Mouse (Mus musculus) retina, postnatal 7 days (tissue): ENCODE results near the gene Lyrm4.
A peak's percentile ranks its signal among the peaks of the same experiment; 100 is the strongest.

Experiments
- DNase-seq: peaks from one replicate; pipeline ENCODE4 v3.0.0-alpha.2; 2012; ENCODE audit warnings: low read depth, low spot score

Gene Lyrm4

DNA sequence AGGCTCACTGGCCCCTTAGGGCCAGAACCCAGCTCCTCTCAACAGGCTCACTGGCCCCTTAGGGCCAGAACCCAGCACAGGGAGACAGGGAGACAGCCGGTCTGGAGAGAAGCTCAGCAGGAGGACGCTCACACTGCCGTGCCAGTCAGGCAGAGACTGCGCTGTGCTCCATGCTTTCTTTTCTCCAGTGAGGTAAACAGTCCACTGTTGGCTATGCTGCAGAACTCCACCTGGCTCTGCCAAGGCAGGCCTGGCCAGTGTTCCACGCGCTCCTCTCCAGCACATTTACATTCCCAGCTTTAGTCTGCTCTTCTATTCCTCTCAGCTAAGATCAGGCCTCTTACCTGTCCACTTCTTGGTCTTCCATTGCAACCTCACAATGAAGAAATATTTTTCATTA is 11.7 kb downstream of the Lyrm4 start:
- DNase-seq, result no peak

DNA sequence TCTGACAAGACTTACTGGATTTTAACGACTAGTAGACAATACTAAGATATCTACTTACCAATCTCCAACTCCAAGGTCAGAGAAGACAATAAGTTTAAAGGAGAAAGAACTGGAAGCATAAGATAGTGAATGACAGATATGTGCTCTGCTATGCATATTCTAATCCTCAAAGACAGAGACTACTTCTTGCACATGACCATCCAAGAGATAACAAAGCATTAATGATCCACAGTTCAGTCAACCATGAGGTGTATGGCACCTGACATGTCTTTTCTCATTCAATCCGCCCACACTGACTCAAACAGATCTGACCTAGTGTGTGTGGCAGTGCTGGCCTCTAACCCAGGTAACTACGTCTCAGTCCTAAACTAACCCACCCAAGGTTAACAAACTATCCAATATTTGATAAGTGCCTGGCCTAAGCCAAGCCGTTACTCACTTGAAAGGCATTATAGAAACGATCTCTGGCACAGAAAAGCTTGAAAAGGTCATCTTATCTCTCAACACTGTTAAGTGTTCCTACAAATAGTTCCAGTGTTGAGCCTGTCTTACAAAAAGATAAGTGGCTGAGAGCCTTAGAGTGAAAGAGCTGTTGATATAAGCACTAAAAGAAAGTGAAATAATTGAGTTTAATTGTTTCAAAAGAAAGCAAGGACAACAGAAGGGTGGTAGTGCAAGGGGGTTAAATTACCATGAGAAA is 20.5 kb downstream of the Lyrm4 start:
- no peak for DNase-seq

DNA sequence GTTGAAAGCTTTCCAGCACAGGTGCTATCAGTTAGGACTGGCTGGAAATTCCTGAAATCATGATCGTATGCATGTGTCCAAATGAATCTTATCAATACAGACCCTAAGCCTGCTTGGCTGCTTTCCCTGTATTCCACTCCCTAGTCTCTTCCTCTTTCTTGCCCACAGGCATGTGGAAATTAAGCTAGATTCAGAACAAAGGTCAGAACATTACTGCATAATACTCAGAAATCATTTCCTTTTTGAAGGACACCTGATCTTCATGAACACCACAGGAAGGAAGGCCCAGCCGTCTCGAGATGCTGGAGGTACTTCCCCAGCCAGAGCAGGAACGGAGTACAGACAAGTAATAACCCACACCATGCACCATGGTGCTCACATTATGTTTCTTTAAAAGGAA is 29.2 kb downstream of the Lyrm4 start:
- DNase-seq, result no peak

DNA sequence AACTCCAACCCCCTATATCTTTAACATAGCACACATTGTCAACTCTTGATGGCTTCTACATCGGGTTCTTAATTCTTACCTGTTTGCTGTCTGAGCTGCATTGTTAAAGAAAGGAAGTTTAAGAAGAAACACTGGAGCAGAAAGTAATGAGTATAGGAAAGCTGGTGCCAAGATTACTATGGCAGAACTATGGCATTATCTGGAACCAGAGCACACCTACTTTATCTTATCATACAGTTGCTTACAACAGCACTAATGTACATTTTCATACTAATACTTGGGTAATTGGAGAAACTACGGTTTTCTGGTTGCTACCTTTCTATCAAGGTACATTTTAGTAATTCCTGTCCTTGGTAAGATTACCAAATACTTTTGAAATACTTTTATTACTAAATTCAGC is 29.9 kb downstream of the Lyrm4 start:
- no peak for DNase-seq

DNA sequence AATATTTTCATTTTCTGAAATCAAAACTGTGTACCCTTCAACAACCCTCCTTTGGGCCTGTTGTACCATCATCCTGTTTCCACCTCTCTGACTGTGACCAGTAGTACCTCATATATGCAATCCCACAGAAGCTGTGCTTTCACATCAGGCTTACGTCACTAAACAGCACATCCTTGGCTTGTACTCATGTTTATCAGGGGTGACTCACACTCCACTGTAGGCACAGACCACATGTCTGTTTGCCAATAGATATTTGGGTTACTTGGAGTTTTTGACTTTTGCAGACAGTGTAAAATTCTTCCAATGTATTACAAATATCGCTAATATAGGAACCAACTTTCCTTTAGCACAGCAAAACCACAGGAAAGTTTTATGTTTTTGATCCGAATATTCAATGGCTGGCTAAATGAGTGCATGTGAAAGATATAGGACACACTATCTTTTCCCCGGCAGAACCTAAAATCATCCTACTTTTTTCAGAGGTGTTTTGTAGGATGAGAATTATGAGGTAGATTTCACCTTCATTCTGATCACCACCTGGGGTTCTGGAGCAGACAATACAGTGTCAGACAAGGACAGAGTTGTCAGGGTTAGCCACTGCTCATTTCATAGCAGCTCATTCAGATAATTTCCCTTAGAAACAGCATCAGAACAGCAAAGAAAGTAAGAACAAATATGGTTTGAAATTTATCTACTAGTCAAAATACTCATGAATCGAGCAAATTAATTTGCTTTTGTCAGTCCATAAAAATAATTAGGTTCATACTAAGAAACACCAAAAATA is 30.5 kb downstream of the Lyrm4 start:
- no peak for DNase-seq

DNA sequence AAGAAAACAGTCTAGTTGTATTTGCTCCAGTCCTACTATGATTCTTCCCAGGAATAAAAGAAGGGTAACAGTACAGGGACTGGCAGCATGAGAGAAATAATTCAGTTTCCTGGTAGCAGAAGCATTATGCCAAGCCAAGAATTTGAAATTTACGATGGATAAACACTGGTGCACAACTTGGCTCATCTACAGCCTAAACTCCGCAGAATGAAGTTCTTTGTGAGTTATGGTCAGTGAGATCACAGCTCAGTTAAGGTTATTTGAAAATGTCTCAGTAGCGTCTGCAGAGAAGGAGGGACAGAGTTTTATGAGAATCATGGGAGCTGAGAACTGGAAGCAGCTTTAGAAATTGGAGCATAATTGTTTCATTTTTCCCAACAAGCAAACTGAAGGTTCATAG is 31.4 kb downstream of the Lyrm4 start:
- DNase-seq, result no peak

DNA sequence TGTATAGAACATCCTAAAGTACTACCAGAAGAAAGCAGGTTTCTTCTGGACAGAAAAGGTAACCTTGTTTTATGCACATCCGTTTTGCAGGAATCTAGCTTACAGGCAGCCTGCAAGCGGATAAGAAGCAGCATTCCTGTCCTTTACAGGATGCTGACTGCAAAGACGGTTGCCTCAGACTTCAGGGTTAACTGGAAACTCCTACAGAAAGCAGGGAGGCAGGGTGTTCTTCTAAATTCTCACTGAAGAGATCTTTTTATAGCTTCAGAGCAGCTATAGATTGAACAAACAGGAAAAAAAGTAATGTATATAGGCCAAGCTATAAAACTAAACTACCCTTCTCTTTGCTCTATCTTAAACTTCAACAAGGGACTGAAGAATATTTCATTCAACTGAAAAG is 32.6 kb downstream of the Lyrm4 start:
- DNase-seq, result no peak

DNA sequence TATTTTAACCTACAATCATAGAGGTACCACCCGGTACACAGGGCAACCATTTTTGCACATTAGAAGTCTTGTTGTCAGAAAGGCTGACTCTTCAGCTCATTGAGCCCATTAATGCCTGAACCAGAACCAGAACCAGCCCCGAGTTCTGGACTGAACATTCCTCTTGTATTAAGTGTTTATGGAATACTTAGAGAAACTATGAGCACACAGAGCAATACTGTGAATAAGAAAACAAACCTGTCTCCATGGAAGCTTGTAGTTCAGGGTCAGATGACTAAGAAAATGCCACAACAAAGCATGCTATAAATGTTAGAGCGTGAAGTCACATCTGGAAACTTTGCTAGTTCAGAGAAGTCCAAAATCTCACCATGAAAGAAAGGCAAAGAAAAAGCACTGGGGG is 35.7 kb downstream of the Lyrm4 start:
- no peak for DNase-seq

DNA sequence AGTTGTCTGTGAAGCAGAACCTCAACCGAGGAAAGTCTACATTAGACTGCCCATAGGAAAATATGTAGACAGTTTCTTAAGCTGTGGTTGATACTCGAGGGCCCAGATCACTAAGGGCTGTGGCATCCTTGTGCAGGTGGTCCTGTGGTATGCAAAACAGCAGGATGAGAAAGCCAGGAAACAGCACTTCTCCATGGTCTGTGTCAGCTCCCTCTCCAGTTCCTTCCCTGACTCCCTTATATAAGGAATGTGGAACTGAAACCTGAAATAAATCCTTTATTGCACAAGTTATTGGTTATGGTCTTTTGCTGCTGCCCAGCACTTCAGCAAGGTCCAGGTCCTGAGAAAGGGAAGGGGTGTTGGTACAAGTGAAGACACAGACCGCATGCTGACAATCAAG is 42.8 kb downstream of the Lyrm4 start:
- DNase-seq, result no peak

DNA sequence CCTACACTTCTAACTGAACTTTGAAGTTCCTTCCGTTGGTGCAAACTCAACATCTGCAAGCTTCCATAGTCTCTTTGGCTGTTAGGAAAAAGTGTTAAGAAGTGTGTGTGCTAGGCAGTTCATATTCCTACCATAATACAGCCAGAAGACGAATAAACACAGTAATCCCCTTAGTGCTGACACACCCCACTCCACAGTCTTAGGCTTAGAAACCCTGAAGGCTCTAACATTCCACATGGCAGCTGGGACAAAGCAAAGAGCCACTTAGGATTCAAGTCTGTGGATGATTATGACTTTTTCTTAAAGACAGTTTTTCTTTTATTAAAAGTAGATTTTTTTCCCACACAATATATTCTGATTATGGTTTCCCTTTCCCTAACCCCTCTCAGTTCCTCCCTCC is 50.6 kb downstream of the Lyrm4 start:
- DNase-seq, result no peak

DNA sequence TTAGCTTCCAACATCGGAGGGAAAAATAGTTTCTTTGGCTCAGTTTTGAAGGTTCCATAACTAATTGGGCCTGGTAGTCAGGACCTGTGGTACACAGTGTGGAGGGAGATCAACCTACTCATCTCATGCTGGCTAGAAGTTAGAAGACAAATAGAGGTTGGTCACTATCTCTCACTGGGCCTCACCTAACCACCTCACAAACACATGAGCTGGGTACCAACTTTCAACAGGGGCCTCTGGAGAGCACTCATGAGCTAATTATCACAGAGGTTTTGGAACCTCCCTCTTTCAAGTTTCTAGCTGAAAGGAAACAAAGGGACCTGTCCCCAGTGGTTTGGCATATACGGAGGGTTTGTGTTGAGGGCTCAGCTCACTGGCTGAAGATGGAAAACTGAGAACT is 59.8 kb downstream of the Lyrm4 start:
- DNase-seq, result no peak

DNA sequence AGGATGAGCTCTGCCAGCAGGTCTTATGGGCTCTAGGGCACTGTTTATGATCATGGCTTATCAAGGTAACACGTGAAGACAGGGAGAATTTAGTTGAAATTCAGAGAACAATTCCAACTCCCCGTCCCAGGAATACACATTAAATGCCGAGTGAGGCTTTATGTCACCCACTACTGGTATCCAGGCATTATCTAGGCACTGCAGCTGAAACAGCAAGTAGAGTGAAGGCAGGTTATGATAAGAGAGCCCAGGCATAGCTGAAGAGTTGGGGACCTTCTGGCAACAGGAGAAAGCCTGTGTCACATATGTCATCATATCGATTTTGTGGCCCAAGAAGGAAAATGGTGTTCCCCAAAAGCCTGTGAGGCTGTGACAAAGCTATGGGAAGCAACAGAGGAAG is 60.4 kb downstream of the Lyrm4 start:
- DNase-seq, result no peak

DNA sequence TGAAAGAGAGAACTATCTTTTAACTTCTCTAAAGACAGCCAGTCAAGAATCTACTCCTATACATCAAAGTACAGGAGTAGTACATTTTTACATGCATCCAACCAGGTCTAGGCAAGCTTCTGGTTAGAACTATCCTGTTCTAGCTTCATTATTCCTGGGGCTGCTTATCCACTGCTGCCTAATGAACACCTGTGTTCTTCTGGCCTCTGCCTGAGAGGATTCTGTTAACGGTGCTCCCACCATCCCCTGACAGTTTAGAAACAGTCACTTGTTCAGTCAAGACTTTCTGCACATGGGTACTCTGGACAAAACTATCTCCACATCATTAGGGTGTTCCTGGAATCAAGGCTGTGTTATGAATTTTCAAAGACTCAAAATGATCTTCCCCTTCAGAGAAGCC is 60.8 kb downstream of the Lyrm4 start:
- DNase-seq, result no peak

DNA sequence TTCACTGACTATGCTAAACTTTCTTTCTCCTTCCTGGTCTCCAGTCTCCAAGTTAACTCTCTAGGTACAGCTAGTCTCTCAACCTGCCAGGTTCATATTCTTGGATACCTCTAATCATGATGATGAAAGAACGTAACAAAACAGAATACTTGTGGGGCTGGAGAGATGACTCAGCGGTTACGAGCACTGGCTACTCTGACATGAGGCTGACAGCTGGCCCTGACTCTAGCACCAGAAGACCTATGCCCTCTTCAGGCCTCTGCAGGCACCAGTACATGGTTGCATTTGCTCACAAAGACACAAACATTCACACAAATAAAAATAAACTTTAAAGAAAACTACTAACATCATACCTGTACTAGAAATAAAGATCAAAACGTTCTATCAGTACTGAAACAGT is 81.8 kb downstream of the Lyrm4 start:
- DNase-seq, result no peak

DNA sequence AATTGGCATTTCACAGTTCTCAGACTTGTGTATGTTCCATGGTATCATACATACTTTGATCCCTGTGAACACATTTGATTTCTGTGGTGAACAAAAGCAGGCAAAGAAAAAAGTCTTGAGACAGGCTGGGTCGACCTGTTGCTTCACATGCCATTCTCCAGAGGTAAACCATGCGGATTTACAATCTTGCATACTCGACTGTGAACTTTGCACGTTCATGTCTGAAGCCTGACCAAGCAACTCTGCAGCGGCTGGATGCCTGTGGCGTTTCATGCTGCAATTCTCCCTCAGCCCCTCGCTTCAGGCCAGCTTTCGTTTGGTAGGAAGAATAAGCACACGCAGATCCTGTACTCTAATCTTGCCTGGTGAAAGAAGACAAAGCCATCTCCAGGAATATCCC is 85.4 kb downstream of the Lyrm4 start:
- DNase-seq, result no peak

DNA sequence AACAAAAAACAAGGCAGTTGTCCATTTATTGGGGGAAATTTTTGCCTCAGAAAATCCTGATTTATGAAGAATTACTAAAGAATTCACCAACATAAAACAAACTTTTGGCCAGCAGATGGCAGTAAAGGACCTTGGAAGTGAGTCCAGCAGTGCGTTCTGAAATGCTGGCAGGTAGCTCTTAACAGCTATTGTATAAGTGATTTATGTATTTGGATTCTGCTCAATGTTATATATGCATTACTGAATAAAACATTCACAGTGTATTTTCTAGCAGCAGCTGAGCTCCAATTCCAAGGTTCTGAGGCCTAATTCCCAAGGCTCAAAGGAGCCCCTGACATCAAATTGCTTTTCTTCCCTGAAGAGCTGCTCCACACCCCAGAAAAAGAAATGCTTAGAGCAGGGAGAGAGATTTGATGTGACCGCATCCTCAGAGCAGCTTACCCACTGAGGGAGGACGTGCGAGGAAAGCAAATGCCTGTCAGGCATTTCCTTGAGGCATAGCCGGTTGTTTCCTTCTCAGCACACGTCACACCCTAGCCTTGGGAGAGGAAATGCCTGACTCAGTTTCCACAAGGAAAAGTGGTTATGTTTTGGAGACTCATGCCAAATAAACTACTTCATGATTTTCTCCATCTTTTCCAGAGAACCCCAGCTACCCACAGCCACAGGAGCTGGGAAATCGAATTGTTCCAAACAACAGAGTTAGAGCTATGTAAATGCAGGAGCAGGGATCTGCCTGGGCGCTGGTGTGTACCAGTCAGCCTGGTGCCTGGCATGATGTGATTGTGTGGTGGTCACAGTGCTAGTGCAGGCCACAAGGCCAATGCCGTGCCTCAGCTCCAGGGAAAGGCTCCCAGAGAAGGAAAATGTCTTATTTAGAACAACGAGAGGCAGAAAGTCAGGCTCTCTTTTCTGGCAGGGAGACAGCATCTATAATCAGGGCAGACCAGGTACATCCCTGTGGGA is 97.7 kb downstream of the Lyrm4 start:
- peak; percentile 76 for DNase-seq

DNA sequence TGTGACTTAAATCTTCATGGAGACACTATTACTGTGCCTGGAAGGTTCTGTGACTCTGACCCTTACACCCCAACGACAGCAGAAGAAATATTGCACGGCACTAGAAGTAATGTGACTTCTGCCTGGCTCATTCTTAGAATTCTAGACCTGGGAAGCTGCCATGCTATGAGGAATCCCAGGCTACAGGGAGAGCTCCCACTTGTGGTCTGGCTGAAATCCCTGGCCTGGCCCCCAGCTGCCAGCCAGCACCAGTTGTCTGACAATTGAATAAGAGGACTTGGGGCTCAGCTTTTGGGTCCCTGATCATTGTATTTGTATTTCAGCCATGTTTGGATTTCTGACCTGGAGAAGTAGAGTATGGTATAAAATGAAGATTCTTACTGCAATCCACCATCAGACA is 99.3 kb downstream of the Lyrm4 start:
- DNase-seq, result no peak

DNA sequence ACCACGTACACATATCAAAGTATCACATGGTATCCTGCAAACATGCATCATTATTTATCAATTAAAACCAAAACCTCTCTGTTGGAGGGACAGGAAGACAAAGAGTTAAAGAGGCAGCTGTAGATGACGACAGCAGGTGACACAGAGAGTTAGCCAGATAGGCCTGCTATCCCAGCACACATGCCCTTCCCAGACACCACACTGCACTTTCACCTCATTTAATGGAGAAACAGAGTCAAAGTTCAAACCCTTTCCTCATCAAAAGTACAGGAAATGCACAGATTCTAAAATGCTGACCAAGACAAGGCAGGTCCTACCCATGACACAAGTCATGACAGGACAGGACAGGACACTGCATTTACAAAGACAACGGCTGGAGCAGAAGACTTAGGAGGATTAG is 101.7 kb downstream of the Lyrm4 start:
- DNase-seq, result no peak

DNA sequence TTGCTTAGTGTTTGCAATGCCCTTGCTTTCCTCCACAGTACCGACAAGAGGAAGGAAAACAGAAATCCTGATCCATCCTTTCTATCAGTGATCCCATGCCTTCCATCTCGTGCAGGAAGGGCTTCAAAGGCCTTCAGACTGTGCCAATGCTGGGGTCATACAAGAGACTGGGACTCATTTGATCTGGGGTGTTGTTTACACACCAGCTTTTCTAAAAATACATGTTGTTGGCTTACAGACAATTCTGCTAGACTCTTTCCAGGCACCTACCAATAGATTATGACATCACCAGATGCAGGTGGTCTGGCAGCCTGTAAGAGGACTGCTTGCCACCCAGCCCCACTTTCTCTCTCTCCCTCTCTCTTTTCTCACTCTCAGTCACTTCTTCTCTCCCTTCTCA is 107.3 kb downstream of the Lyrm4 start:
- DNase-seq, result no peak

DNA sequence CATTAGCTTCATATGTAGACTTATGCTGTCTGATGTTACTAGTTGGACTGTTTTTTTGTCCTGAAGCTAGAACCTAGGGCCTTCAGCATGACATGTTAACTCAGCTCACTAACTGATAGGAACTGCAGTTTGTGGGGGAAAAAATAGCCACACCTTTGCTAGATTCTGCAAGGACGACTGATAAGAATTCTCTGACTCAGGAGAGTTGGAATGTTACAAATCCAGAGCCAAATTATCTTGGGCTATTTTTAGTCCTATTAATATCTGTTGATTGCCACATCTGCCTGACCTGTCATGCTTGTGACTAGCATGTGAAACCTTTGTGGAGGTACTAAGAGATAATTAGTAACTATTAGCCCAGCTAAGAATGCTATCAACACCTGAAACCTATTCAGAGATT is 116.5 kb downstream of the Lyrm4 start:
- no peak for DNase-seq

DNA sequence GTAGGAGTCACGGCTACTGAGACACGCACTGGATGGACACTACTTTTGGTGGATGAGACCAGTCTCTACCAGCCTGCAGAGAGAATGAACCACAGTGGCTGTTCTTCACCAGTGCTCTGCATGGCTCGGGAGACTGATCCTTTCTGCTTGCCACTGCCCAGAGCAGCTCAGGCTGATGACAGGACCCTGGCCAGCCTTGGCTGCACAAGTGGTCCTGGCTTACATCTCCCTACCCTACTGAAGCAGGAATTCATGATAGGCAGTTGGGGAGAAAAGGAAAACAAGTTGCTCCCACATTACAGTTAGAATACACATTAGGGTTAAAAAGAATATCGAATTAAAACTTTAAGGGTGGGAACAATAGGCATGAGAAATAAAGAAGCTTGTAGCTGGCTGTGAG is 119.7 kb downstream of the Lyrm4 start:
- no peak for DNase-seq

DNA sequence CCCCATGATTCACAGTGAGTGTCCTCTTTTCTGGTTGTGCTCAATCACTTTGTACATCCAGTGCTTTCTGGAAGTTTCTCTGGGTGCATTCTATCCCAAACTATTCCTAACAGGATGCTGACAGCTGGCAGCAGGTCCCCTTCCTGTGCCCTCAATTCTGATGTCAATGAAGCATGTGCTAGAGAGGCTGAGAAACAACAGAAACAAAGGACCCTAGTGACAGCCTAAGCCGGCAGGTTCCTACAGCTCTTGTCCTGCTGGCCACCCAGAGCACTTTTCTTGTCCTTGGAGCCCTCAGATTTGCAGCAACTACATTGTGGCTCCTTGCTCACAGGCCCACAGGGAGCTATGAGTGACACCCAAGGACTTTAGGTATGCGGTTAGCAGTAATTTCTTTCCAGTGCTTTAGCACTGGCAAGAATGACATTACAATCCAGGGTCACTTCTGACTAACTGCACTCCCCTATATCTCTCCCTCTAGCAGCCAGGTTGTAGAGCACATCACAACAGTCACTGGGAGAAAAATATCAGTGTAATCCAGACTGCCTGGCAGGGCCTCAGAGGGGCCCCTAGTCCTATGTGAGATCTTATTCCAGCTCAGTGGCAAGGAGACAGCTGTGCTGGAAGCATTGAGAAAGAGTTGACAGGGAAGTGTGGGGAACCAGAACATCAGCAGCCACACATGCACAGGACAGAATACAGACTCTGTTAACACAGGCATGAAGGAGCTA is 121.5 kb downstream of the Lyrm4 start:
- no peak for DNase-seq
